Mouse (Mus musculus) lung, embryonic 15.5 days (tissue): Measurements from ENCODE around the gene Samhd1. TPM values are rescaled to one million over a fixed set of nuclear protein-coding genes. Genes with fewer than 3 reads are reported as not detected.
A peak's percentile ranks its signal among the peaks of the same experiment; 100 is the strongest.

Source experiments
- ATAC-seq: fragments of 200-750 bp; cut with Nextera tagmentation; 2 replicates; pipeline ENCODE4 v1.8.0; 2017; ENCODE audit warnings: moderate number of reproducible peaks, borderline replicate concordance; ENCODE audit not compliant: low FRiP score, low TSS enrichment; ENCODE audit errors: extremely low read depth
- H3K27ac ChIP-seq: fragments of 300-500 bp; sonication (generic); 2 replicates; pipeline ENCODE4 v1.5.1; 2015; ENCODE audit warnings: moderate library complexity, mild to moderate bottlenecking, inconsistent platforms
- H3K27me3 ChIP-seq: fragments of 300-500 bp; sonication (generic); 2 replicates; pipeline ENCODE4 v1.6.1; 2015; ENCODE audit warnings: inconsistent platforms
- H3K36me3 ChIP-seq: fragments of 300-500 bp; sonication (generic); 2 replicates; pipeline ENCODE4 v1.6.1; 2015; ENCODE audit warnings: inconsistent platforms
- H3K4me1 ChIP-seq: fragments of 300-500 bp; sonication (generic); 2 replicates; pipeline ENCODE4 v1.6.1; 2015; ENCODE audit warnings: inconsistent platforms
- H3K4me2 ChIP-seq: fragments of 300-500 bp; sonication (generic); 2 replicates; pipeline ENCODE4 v1.6.1; 2015; ENCODE audit warnings: inconsistent platforms, mild to moderate bottlenecking, moderate library complexity
- H3K4me3 ChIP-seq: fragments of 300-500 bp; sonication (generic); 2 replicates; pipeline ENCODE4 v1.5.1; 2015; ENCODE audit warnings: mild to moderate bottlenecking, inconsistent platforms
- H3K9ac ChIP-seq: fragments of 300-500 bp; sonication (generic); 2 replicates; pipeline ENCODE4 v1.6.1; 2015; ENCODE audit warnings: inconsistent platforms
- H3K9me3 ChIP-seq: fragments of 300-500 bp; sonication (generic); 2 replicates; pipeline ENCODE4 v1.6.1; 2016; ENCODE audit warnings: inconsistent platforms
- WGBS: fragments of 180-500 bp; shearing (Covaris S2); methylation state at CpG from one replicate; pipeline ENCODE4 v1.1.7; 2015; 5-methylcytosine and 5-hydroxymethylcytosine counted together
- polyA plus RNA-seq: library from polyadenylated mRNA; unstranded; fragments of >200 nt; fragmentation: Nextera tagmentation; extraction: Ambion mirVana; gene quantifications from 2 replicates; pipeline ENCODE4 v1.2.1, GENCODE M21; 2015

The Samhd1 gene
- polyA plus RNA-seq, 1 experiment from 2014 or later = 33.1 TPM

- Histone ChIP-seq H3K27me3 (no peaks in the 10 kb centered on the region), H3K36me3 (peaks cover 51% of the 10 kb centered on the region)
- no peak for ATAC-seq
Measured at GRCm38 (mm10) chr2:157119075-157119474, 16.0 kb downstream of the Samhd1 start.

GRCm38 (mm10) chr2:157118556-157118955 lies 16.5 kb downstream of the Samhd1 start:
- peaks cover 56% of the 10 kb centered on the region for H3K36me3 ChIP-seq
- no peak overlapping the region for H3K4me2 ChIP-seq
- H3K4me1 ChIP-seq = no peaks in the 10 kb centered on the region
- no peak overlapping the region for H3K9ac ChIP-seq
- no peak overlapping the region for H3K4me3 ChIP-seq
- ATAC-seq = no peak
- 68% methylated on average over 4 of the region's 4 CpGs for WGBS
- no peak overlapping the region for H3K27ac ChIP-seq
- H3K9me3 ChIP-seq = no peaks in the 10 kb centered on the region
- no peaks in the 10 kb centered on the region for H3K27me3 ChIP-seq

More at GRCm38 (mm10) chr2:157119075-157119474, 16.0 kb downstream of the Samhd1 start:
- 48% methylated on average over 3 of the region's 3 CpGs for WGBS
- no peak overlapping the region for H3K9ac ChIP-seq
- no peak overlapping the region for H3K27ac ChIP-seq
- H3K4me2 ChIP-seq = no peak overlapping the region
- H3K4me3 ChIP-seq = no peak overlapping the region
- H3K9me3 ChIP-seq = no peaks in the 10 kb centered on the region
- H3K4me1 ChIP-seq = no peaks in the 10 kb centered on the region

GRCm38 (mm10) chr2:157116964-157117363 lies 18.1 kb downstream of the Samhd1 start:
- WGBS = 15% methylated on average over 3 of the region's 3 CpGs
- Histone ChIP-seq H3K27ac (no peak overlapping the region), H3K4me3 (no peak overlapping the region), H3K27me3 (no peaks in the 10 kb centered on the region), H3K4me1 (no peaks in the 10 kb centered on the region), H3K36me3 (peaks cover 55% of the 10 kb centered on the region), H3K9ac (no peak overlapping the region), H3K4me2 (no peak overlapping the region), H3K9me3 (no peaks in the 10 kb centered on the region)
- no peak for ATAC-seq

- Histone ChIP-seq H3K4me1 (no peaks in the 10 kb centered on the region), H3K4me3 (no peak overlapping the region), H3K36me3 (peaks cover 56% of the 10 kb centered on the region), H3K27me3 (no peaks in the 10 kb centered on the region), H3K27ac (no peak overlapping the region), H3K4me2 (no peak overlapping the region), H3K9me3 (no peaks in the 10 kb centered on the region), H3K9ac (no peak overlapping the region)
- WGBS = 87% methylated on average over 4 of the region's 4 CpGs
- no peak for ATAC-seq
Measured at GRCm38 (mm10) chr2:157108236-157108635, 26.8 kb downstream of the Samhd1 start.

GRCm38 (mm10) chr2:157104454-157104853 lies 30.6 kb downstream of the Samhd1 start:
- 71% methylated on average over 8 of the region's 8 CpGs for WGBS
- Histone ChIP-seq H3K4me2 (no peak overlapping the region), H3K27me3 (no peaks in the 10 kb centered on the region), H3K4me1 (no peaks in the 10 kb centered on the region), H3K9me3 (no peaks in the 10 kb centered on the region), H3K36me3 (peaks cover 56% of the 10 kb centered on the region), H3K27ac (no peak overlapping the region), H3K4me3 (no peak overlapping the region), H3K9ac (no peak overlapping the region)
- ATAC-seq = no peak

- no peak overlapping the region for H3K4me3 ChIP-seq
- no peaks in the 10 kb centered on the region for H3K27me3 ChIP-seq
- no peak for ATAC-seq
- H3K36me3 ChIP-seq = peaks cover 50% of the 10 kb centered on the region
- no peaks in the 10 kb centered on the region for H3K9me3 ChIP-seq
- H3K4me2 ChIP-seq = no peak overlapping the region
- no peak overlapping the region for H3K9ac ChIP-seq
- no peak overlapping the region for H3K27ac ChIP-seq
- 40% methylated on average over 2 of the region's 2 CpGs for WGBS
- H3K4me1 ChIP-seq = no peaks in the 10 kb centered on the region
Measured at GRCm38 (mm10) chr2:157102256-157102655, 32.8 kb downstream of the Samhd1 start.

GRCm38 (mm10) chr2:157101650-157102049 lies 33.4 kb downstream of the Samhd1 start:
- WGBS = 93% methylated on average over 9 of the region's 9 CpGs
- H3K4me3 ChIP-seq = no peak overlapping the region
- no peak overlapping the region for H3K9ac ChIP-seq
- H3K36me3 ChIP-seq = peaks cover 47% of the 10 kb centered on the region
- no peaks in the 10 kb centered on the region for H3K4me1 ChIP-seq
- H3K4me2 ChIP-seq = no peak overlapping the region
- no peaks in the 10 kb centered on the region for H3K9me3 ChIP-seq
- no peak overlapping the region for H3K27ac ChIP-seq
- no peaks in the 10 kb centered on the region for H3K27me3 ChIP-seq
- ATAC-seq = no peak

- Histone ChIP-seq H3K27ac (no peak overlapping the region), H3K4me3 (no peak overlapping the region), H3K4me1 (no peaks in the 10 kb centered on the region), H3K9ac (no peak overlapping the region), H3K4me2 (no peak overlapping the region), H3K9me3 (no peaks in the 10 kb centered on the region), H3K36me3 (peaks cover 47% of the 10 kb centered on the region), H3K27me3 (no peaks in the 10 kb centered on the region)
- WGBS = 58% methylated on average over 12 of the region's 12 CpGs
- no peak for ATAC-seq
Measured at GRCm38 (mm10) chr2:157100319-157100605, 34.8 kb downstream of the Samhd1 start.

- Histone ChIP-seq H3K36me3 (peaks cover 42% of the 10 kb centered on the region), H3K4me2 (no peak overlapping the region), H3K27me3 (no peaks in the 10 kb centered on the region), H3K4me1 (0 out of 2 replicates have a peak, but pooled peaks cover 2% of the 10 kb centered on the region), H3K27ac (no peak overlapping the region), H3K9ac (no peak overlapping the region), H3K4me3 (no peak overlapping the region), H3K9me3 (no peaks in the 10 kb centered on the region)
- ATAC-seq = peak; percentile 52; the same call in 1 of the 2 replicates
- 40% methylated on average over 12 of the region's 12 CpGs for WGBS
Measured at GRCm38 (mm10) chr2:157099532-157100318, 35.3 kb downstream of the Samhd1 start.

- peak; percentile 33; the same call in 1 of the 2 replicates for ATAC-seq
- Histone ChIP-seq H3K9ac (no peak overlapping the region), H3K27ac (no peak overlapping the region), H3K9me3 (no peaks in the 10 kb centered on the region), H3K4me3 (no peak overlapping the region), H3K4me2 (no peak overlapping the region), H3K27me3 (no peaks in the 10 kb centered on the region), H3K36me3 (peaks cover 20% of the 10 kb centered on the region), H3K4me1 (peaks cover 15% of the 10 kb centered on the region)
- WGBS = 54% methylated on average over 9 of the region's 9 CpGs
Measured at GRCm38 (mm10) chr2:157095005-157095755, 39.9 kb downstream of the Samhd1 start.

GRCm38 (mm10) chr2:157092024-157092423 lies 43.0 kb downstream of the Samhd1 start:
- Histone ChIP-seq H3K36me3 (peaks cover under 1% of the 10 kb centered on the region; the same call in 1 of the 2 replicates), H3K27me3 (no peaks in the 10 kb centered on the region), H3K4me1 (peaks cover 15% of the 10 kb centered on the region), H3K27ac (no peak overlapping the region), H3K9ac (no peak overlapping the region), H3K9me3 (no peaks in the 10 kb centered on the region), H3K4me3 (no peak overlapping the region), H3K4me2 (no peak overlapping the region)
- peak; percentile 31 for ATAC-seq
- WGBS = 27% methylated on average over 8 of the region's 8 CpGs
